Mouse (Mus musculus) spleen, adult 2 months (tissue): ENCODE results near the gene Cpne6. TPM values are rescaled to one million over a fixed set of nuclear protein-coding genes. Genes with fewer than 3 reads are reported as not detected.

Experiments used
- DNase-seq, 2 experiments: peaks; one replicate each; pipeline versions ENCODE4 v3.0.0 to v3.0.0-alpha.2; 2012 to 2021; ENCODE audit warnings: low spot score in 2 of 2, low read depth in 1 of 2
- H3K27ac ChIP-seq: fragments of 200-500 bp; 2 replicates; pipeline ENCODE4 v1.5.1; 2012; ENCODE audit warnings: low read length, inconsistent platforms; ENCODE audit not compliant: insufficient read depth
- H3K27me3 ChIP-seq: fragments of 200-500 bp; 2 replicates; pipeline ENCODE4 v1.6.1; 2012; ENCODE audit warnings: mild to moderate bottlenecking, moderate library complexity, low read length, inconsistent platforms; ENCODE audit not compliant: control insufficient read depth, insufficient read depth
- H3K36me3 ChIP-seq: fragments of 200-500 bp; 2 replicates; pipeline ENCODE4 v1.6.1; 2012; ENCODE audit warnings: mild to moderate bottlenecking, low read length, inconsistent platforms; ENCODE audit not compliant: control insufficient read depth, insufficient read depth
- H3K4me1 ChIP-seq: fragments of 200-500 bp; 2 replicates; pipeline ENCODE4 v1.6.1; 2011; ENCODE audit warnings: inconsistent platforms; ENCODE audit not compliant: control insufficient read depth, insufficient read depth, insufficient read length
- H3K4me3 ChIP-seq: fragments of 200-500 bp; 2 replicates; pipeline ENCODE4 v1.5.1; 2011; ENCODE audit warnings: mild to moderate bottlenecking, inconsistent platforms; ENCODE audit not compliant: insufficient read depth, insufficient read length; ENCODE audit errors: extremely low read depth
- CTCF ChIP-seq: fragments of 200-500 bp; IDR thresholded peaks from 2 replicates; pipeline ENCODE4 v1.5.1; 2011; ENCODE audit warnings: mild to moderate bottlenecking, inconsistent platforms; ENCODE audit not compliant: insufficient read depth, insufficient read length, insufficient replicate concordance; ENCODE audit errors: extremely low read depth
- POLR2A ChIP-seq: fragments of 200-500 bp; IDR thresholded peaks from 2 replicates; pipeline ENCODE4 v1.6.1; 2011; ENCODE audit warnings: low read depth, low read length, inconsistent platforms
- WGBS: fragments of 180-500 bp; shearing (Covaris S2); methylation state at CpG from one replicate; pipeline ENCODE4 v1.1.7; 2018; 5-methylcytosine and 5-hydroxymethylcytosine counted together
- polyA plus RNA-seq: library from polyadenylated mRNA; depleted of rRNA; stranded (reverse); fragments of >200 nt; gene quantifications from 2 replicates; pipeline ENCODE4 v1.2.3, GENCODE M21; 2012

Cpne6 gene
- polyA plus RNA-seq, 1 experiment = not detected

- Histone ChIP-seq H3K27me3 (no peaks in the 10 kb centered on the region), H3K27ac (no peak overlapping the region), H3K4me3 (no peak overlapping the region), H3K4me1 (no peaks in the 10 kb centered on the region), H3K36me3 (peaks cover 22% of the 10 kb centered on the region)
- 92% methylated on average over 6 of the region's 6 CpGs for whole genome bisulfite sequencing
- no peak for DNase-seq
- TF ChIP-seq CTCF (no peak), POLR2A (no peak)
Observed at GRCm38 (mm10) chr14:55550191-55550590, 39.9 kb downstream of the Cpne6 start.

GRCm38 (mm10) chr14:55551347-55551746 is 41.1 kb downstream of the Cpne6 start:
- Histone ChIP-seq H3K4me1 (no peaks in the 10 kb centered on the region), H3K27ac (no peak overlapping the region), H3K36me3 (peaks cover 17% of the 10 kb centered on the region), H3K27me3 (no peaks in the 10 kb centered on the region), H3K4me3 (no peak overlapping the region)
- 84% methylated on average over 5 of the region's 5 CpGs for WGBS
- TF ChIP-seq POLR2A (no peak), CTCF (no peak)
- DNase-seq = no peak

GRCm38 (mm10) chr14:55551794-55552193 is 41.5 kb downstream of the Cpne6 start:
- Histone ChIP-seq H3K36me3 (peaks cover 17% of the 10 kb centered on the region), H3K4me1 (no peaks in the 10 kb centered on the region), H3K4me3 (no peak overlapping the region), H3K27me3 (no peaks in the 10 kb centered on the region), H3K27ac (no peak overlapping the region)
- WGBS = 95% methylated on average over 8 of the region's 8 CpGs
- TF ChIP-seq CTCF = no peak
- TF ChIP-seq POLR2A = no peak
- no peak for DNase-seq

GRCm38 (mm10) chr14:55554635-55555034 is 44.4 kb downstream of the Cpne6 start:
- Histone ChIP-seq H3K27ac (no peak overlapping the region), H3K4me3 (no peak overlapping the region), H3K36me3 (no peaks in the 10 kb centered on the region; the same call in 1 of the 2 replicates), H3K4me1 (0 out of 2 replicates have a peak, but pooled peaks cover 3% of the 10 kb centered on the region), H3K27me3 (no peaks in the 10 kb centered on the region)
- no peak for DNase-seq
- TF ChIP-seq POLR2A (no peak), CTCF (no peak)

- H3K27me3 ChIP-seq = no peaks in the 10 kb centered on the region
- TF ChIP-seq CTCF (no peak), POLR2A (no peak)
- no peak overlapping the region for H3K27ac ChIP-seq
- WGBS = 81% methylated on average over 3 of the region's 3 CpGs
- H3K4me3 ChIP-seq = no peak overlapping the region
- no peaks in the 10 kb centered on the region for H3K36me3 ChIP-seq
- 0 out of 2 replicates have a peak, but pooled peaks cover 3% of the 10 kb centered on the region for H3K4me1 ChIP-seq
- DNase-seq = no peak
Observed at GRCm38 (mm10) chr14:55555788-55556187, 45.5 kb downstream of the Cpne6 start.

GRCm38 (mm10) chr14:55557003-55557402 is 46.8 kb downstream of the Cpne6 start:
- DNase-seq = peak; percentile 71 to 84
- H3K36me3 ChIP-seq = no peaks in the 10 kb centered on the region
- no peaks in the 10 kb centered on the region for H3K27me3 ChIP-seq
- 14% methylated on average over 5 of the region's 5 CpGs for WGBS
- TF ChIP-seq CTCF (peak; percentile 84; the same call in 1 of the 2 replicates), POLR2A (no peak)
- no peak overlapping the region for H3K4me3 ChIP-seq
- H3K4me1 ChIP-seq = peaks cover 7% of the 10 kb centered on the region; the same call in 1 of the 2 replicates
- peak overlapping the region; percentile 45 for H3K27ac ChIP-seq

GRCm38 (mm10) chr14:55557587-55557986 is 47.3 kb downstream of the Cpne6 start:
- no peak for DNase-seq
- Histone ChIP-seq H3K27me3 (no peaks in the 10 kb centered on the region), H3K4me1 (peaks cover 7% of the 10 kb centered on the region; the same call in 1 of the 2 replicates), H3K4me3 (no peak overlapping the region), H3K27ac (peak overlapping the region; percentile 45), H3K36me3 (no peaks in the 10 kb centered on the region)
- no peak for TF ChIP-seq POLR2A
- TF ChIP-seq CTCF = no peak
- 79% methylated on average over 3 of the region's 3 CpGs for WGBS

GRCm38 (mm10) chr14:55558740-55559448 is 48.6 kb downstream of the Cpne6 start:
- no peak for TF ChIP-seq CTCF
- no peak for TF ChIP-seq POLR2A
- Histone ChIP-seq H3K27me3 (no peaks in the 10 kb centered on the region), H3K27ac (no peak overlapping the region), H3K4me1 (peaks cover 7% of the 10 kb centered on the region; the same call in 1 of the 2 replicates), H3K36me3 (peaks cover 6% of the 10 kb centered on the region), H3K4me3 (peak overlapping the region; percentile 91; the same call in 1 of the 2 replicates)
- WGBS = 45% methylated on average over 6 of the region's 6 CpGs
- no peak for DNase-seq
